Mouse (Mus musculus) lung, adult 2 months (tissue): ENCODE results near the gene Mylip.

Experiments used
- CTCF ChIP-seq: fragments of 200-500 bp; IDR thresholded peaks from 2 replicates; pipeline ENCODE4 v1.5.1; 2011; ENCODE audit warnings: mild to moderate bottlenecking, low read length, control low read depth; ENCODE audit not compliant: insufficient read depth
- POLR2A ChIP-seq: fragments of 200-500 bp; IDR thresholded peaks from 2 replicates; pipeline ENCODE4 v1.6.1; 2011; ENCODE audit warnings: low read depth, mild to moderate bottlenecking, control low read depth, low read length, borderline replicate concordance; ENCODE audit errors: extremely low read depth

DNA sequence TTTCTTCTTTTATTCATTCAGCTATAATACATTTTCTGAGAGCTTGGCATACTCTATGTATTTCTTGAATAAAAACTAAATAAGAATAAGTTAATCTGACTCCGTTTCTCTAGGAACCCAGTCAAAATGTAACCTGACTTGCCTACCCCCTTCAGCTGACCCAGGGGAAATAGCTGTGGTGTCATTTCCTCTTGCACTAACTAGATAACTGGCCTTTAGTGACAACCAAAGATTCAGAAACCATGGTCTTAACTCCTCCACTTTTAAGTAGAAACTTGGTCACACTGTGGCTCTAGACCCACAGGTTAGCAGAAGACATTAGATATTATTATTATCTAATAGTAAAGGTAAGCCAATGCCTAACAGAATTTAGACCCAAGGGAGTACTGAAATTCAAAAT, 64.5 kb downstream of the Mylip start:
- TF ChIP-seq POLR2A: no peak
- no peak for TF ChIP-seq CTCF
